Mouse (Mus musculus): ENCODE measurements around the gene Dusp5.

Gene Dusp5

GRCm38 (mm10) chr19:53519549-53519948 lies 9.4 kb upstream of the Dusp5 start:
- no peak for DNase-seq

- DNase-seq, result peak; percentile 77 to 88
Measured at GRCm38 (mm10) chr19:53519981-53520380, 8.9 kb upstream of the Dusp5 start.

- no peak for DNase-seq
Measured at GRCm38 (mm10) chr19:53521137-53521795, 7.6 kb upstream of the Dusp5 start.

- DNase-seq, result no peak
Measured at GRCm38 (mm10) chr19:53527480-53527879, 1.4 kb upstream of the Dusp5 start.

GRCm38 (mm10) chr19:53528131-53528621 lies 733 bp upstream of the Dusp5 start:
- DNase-seq, result no peak

GRCm38 (mm10) chr19:53529455-53529704 lies 471 bp downstream of the Dusp5 start:
- no peak for DNase-seq

- DNase-seq, result peak; percentile 56 to 75
Measured at GRCm38 (mm10) chr19:53529705-53530562, 1.0 kb downstream of the Dusp5 start.

GRCm38 (mm10) chr19:53531416-53531815 lies 2.5 kb downstream of the Dusp5 start:
- DNase-seq, result no peak

- DNase-seq, result no peak
Measured at GRCm38 (mm10) chr19:53532021-53532420, 3.1 kb downstream of the Dusp5 start.

- no peak for DNase-seq
Measured at GRCm38 (mm10) chr19:53532676-53533075, 3.8 kb downstream of the Dusp5 start.

- no peak for DNase-seq
Measured at GRCm38 (mm10) chr19:53533236-53533635, 4.3 kb downstream of the Dusp5 start.

- DNase-seq, result no peak
Measured at GRCm38 (mm10) chr19:53533810-53534601, 5.1 kb downstream of the Dusp5 start.

- DNase-seq, result no peak
Measured at GRCm38 (mm10) chr19:53534757-53535410, 6.0 kb downstream of the Dusp5 start.

GRCm38 (mm10) chr19:53535421-53535820 lies 6.5 kb downstream of the Dusp5 start:
- peak in 1 of 2 experiments; percentile 24 for DNase-seq

- peak; percentile 15 to 43 for DNase-seq
Measured at GRCm38 (mm10) chr19:53536251-53536650, 7.3 kb downstream of the Dusp5 start.

- DNase-seq, result peak; percentile 43 to 58
Measured at GRCm38 (mm10) chr19:53536731-53537666, 8.1 kb downstream of the Dusp5 start.

GRCm38 (mm10) chr19:53538024-53538423 lies 9.1 kb downstream of the Dusp5 start:
- DNase-seq, result no peak

GRCm38 (mm10) chr19:53538796-53539195 lies 9.9 kb downstream of the Dusp5 start:
- no peak for DNase-seq

- no peak for DNase-seq
Measured at GRCm38 (mm10) chr19:53539296-53539695, 10.4 kb downstream of the Dusp5 start.

GRCm38 (mm10) chr19:53543602-53544001 lies 14.7 kb downstream of the Dusp5 start:
- no peak for DNase-seq

GRCm38 (mm10) chr19:53544923-53545561 lies 16.1 kb downstream of the Dusp5 start:
- DNase-seq, result no peak

Measured in thymus, postnatal 36 days (tissue).